Mouse (Mus musculus) stomach, embryonic 16.5 days (tissue): ENCODE results near the gene 4930516K23Rik. TPM values are rescaled to one million over a fixed set of nuclear protein-coding genes. Genes with fewer than 3 reads are reported as not detected.

Experiments
- ATAC-seq: fragments of 200-750 bp; cut with Nextera tagmentation; 2 replicates; pipeline ENCODE4 v1.8.0; 2017; ENCODE audit warnings: moderate number of reproducible peaks, moderate TSS enrichment; ENCODE audit not compliant: insufficient read depth, low FRiP score
- H3K27ac ChIP-seq: fragments of 300-500 bp; sonication (generic); 2 replicates; pipeline ENCODE4 v1.5.1; 2014; ENCODE audit warnings: low read length
- H3K27me3 ChIP-seq: fragments of 300-500 bp; sonication (generic); 2 replicates; pipeline ENCODE4 v1.6.1; 2014; ENCODE audit warnings: low read length, control low read depth, mixed read lengths; ENCODE audit not compliant: control insufficient read depth, insufficient read depth
- H3K36me3 ChIP-seq: fragments of 300-500 bp; sonication (generic); 2 replicates; pipeline ENCODE4 v1.6.1; 2014; ENCODE audit warnings: low read length; ENCODE audit not compliant: control insufficient read depth, insufficient read depth
- H3K4me1 ChIP-seq: fragments of 300-500 bp; sonication (generic); 2 replicates; pipeline ENCODE4 v1.6.1; 2014; ENCODE audit warnings: low read length, control low read depth, mixed read lengths; ENCODE audit not compliant: control insufficient read depth, insufficient read depth
- H3K4me2 ChIP-seq: fragments of 300-500 bp; sonication (generic); 2 replicates; pipeline ENCODE4 v1.6.1; 2014; ENCODE audit warnings: low read depth, low read length, mixed read lengths
- H3K4me3 ChIP-seq: fragments of 300-500 bp; sonication (generic); replicated peaks from 2 replicates; pipeline ENCODE4 v1.5.1; 2014; ENCODE audit warnings: mild to moderate bottlenecking, low read length
- H3K9ac ChIP-seq: fragments of 300-500 bp; sonication (generic); 2 replicates; pipeline ENCODE4 v1.6.1; 2014; ENCODE audit warnings: low read length
- H3K9me3 ChIP-seq: fragments of 300-500 bp; sonication (generic); replicated peaks from 2 replicates; pipeline ENCODE4 v1.6.1; 2016; ENCODE audit warnings: low read length, control low read depth; ENCODE audit not compliant: control insufficient read depth
- WGBS: fragments of 180-500 bp; shearing (Covaris S2); extraction: QIAGEN DNeasy Blood & Tissue Kit; methylation state at CpG from one replicate; pipeline ENCODE4 v1.1.7; 2014; 5-methylcytosine and 5-hydroxymethylcytosine counted together
- polyA plus RNA-seq: library from polyadenylated mRNA; unstranded; fragments of >200 nt; fragmentation: Nextera tagmentation; extraction: Ambion mirVana; gene quantifications from 2 replicates; pipeline ENCODE4 v1.2.1, GENCODE M21; 2015

The 4930516K23Rik gene
- not detected in 2 replicates for polyA plus RNA-seq

DNA sequence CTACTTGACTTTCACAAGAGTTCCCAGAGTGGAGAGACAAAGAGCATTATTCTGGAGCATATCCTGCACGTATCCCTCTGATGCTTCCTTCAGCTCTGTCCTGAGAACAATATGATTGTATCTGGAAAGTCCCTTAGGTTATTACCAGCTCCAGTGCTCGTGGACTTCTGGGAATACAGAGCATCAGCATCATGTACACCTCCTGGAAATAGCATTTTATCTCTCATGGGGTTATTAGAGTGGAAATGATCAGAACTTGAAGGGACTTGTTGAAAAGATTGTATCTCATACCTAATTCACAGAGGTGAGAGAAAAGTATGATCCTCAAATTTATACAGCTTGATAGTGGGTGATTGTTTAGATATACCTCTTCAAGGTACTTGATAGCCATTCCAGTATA is at the start of gene 4930516K23Rik:
Gene 4930516K23Rik (minus strand): TSS at position 101 of the 400 bp plus-strand sequence.
- Histone ChIP-seq H3K27ac (no peak within 1 kb of the TSS), H3K36me3 (no peaks in the 10 kb centered on the region), H3K27me3 (no peaks in the 10 kb centered on the region), H3K4me3 (no peak within 1 kb of the TSS), H3K9me3 (no peaks in the 10 kb centered on the region), H3K9ac (no peak within 1 kb of the TSS), H3K4me2 (no peak within 1 kb of the TSS), H3K4me1 (no peaks in the 10 kb centered on the region)
- no peak for ATAC-seq
- WGBS = 46% methylated on average over 2 of the region's 2 CpGs

DNA sequence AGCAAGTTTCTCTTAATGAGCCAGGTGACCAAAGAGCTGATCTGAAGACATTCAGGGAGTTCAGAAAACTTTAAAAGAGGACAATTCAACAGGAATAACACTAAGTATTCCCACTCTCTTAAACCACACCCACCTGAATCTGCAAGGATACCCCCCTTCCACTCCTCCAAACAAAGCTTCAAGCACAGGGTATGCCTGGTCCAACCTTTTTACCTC is 43.4 kb upstream of the 4930516K23Rik start, which contains the start of gene Olfr646:
Gene Olfr646 (plus strand): TSS at position 117 of the 216 bp plus-strand sequence.
- no peak within 1 kb of the TSS for H3K4me3 ChIP-seq
- H3K27ac ChIP-seq = no peak within 1 kb of the TSS
- no peaks in the 10 kb centered on the region for H3K36me3 ChIP-seq
- no peak within 1 kb of the TSS for H3K4me2 ChIP-seq
- no peaks in the 10 kb centered on the region for H3K4me1 ChIP-seq
- H3K9ac ChIP-seq = no peak within 1 kb of the TSS
- H3K27me3 ChIP-seq = no peaks in the 10 kb centered on the region
- no peak for ATAC-seq
- no peaks in the 10 kb centered on the region for H3K9me3 ChIP-seq

DNA sequence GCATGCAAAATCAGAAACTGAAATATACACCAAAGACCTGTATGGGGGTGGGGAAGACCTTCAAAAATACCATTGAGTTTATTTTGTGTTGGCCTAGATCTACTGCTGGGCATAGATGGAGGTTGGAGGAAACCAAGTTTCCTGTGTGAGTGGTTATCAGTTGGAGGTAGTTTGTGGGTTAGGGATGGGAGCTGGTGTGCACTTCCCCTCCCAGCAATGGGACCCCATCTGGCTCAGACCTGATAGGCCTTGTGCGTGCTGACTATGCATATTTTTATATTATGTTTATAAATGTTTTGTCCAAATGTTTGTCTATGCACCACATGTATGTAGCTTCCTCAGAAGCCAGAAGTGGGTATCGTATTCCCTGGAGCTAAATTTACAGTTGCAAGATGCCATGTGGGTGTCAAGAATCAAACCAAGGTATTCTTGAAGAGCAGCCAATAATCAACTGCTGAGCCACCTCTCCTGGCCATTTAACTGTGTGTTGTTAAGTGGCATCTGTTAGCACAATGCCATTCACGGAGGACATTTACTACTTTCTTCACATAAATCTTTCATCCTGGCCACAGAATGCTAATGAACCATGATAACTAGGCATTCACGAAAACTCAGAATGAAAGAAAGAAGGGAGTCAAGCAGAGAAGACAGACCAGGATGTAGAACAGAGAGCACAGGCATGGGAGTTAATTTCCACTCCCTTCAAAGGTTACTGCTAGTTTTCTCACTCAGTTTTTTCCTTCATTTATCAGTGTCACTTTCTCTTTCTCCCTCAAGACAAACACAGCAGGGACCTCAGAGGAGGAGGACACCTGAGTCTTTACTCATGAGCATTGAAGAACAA is 42.9 kb upstream of the 4930516K23Rik start:
- Histone ChIP-seq H3K4me2 (no peak overlapping the region), H3K36me3 (no peaks in the 10 kb centered on the region), H3K4me1 (no peaks in the 10 kb centered on the region), H3K9me3 (no peaks in the 10 kb centered on the region), H3K9ac (no peak overlapping the region), H3K4me3 (no peak overlapping the region), H3K27me3 (no peaks in the 10 kb centered on the region), H3K27ac (no peak overlapping the region)
- no peak for ATAC-seq
- WGBS = 54% methylated on average over 4 of the region's 4 CpGs

DNA sequence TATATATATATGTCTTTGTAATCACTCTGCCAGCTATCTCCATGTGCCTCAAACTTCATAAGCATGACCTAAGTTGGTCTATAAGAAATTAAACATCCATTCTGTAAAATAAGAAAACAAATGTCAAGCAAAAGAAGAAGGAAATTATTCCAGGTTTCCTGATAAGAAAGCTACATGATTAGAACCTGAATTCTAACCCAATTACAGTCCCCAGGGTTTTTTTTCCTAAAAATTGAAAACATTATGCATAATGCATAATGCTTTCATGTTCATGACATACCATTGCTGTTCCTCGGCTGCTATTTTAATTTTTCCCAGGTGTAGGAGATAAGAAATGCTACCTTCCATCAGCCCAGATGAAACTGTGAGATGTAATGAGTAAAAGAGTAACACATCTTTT is 24.1 kb upstream of the 4930516K23Rik start, which contains the start of gene Olfr645:
Gene Olfr645 (minus strand): TSS at position 101 of the 400 bp plus-strand sequence.
- WGBS = 64% methylated on average over 1 of the region's 1 CpGs
- Histone ChIP-seq H3K27ac (no peak within 1 kb of the TSS), H3K27me3 (no peaks in the 10 kb centered on the region), H3K4me1 (no peaks in the 10 kb centered on the region), H3K9me3 (no peaks in the 10 kb centered on the region), H3K36me3 (no peaks in the 10 kb centered on the region), H3K4me2 (no peak within 1 kb of the TSS), H3K4me3 (no peak within 1 kb of the TSS), H3K9ac (no peak within 1 kb of the TSS)
- ATAC-seq = no peak

DNA sequence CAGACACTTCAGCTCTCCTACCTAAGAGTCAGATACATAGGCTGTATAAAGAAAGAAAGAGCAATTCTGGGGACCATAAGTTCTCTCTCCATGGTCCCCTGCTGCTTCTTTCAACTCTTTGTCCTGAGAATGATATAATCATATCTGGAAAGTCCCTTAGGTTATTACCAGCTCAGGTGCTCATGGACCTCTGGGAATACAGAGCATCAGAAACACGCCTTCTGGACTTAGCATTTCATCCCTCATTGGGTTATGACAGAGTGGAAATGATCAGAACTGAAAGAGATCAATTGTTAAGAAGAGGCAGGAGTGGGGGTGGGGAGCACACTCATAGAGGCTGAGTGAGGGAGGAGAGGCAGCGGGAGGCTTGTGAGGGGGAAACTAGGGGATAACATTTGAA is 10.5 kb upstream of the 4930516K23Rik start, which contains the start of gene Olfr644:
Gene Olfr644 (minus strand): TSS at position 101 of the 400 bp plus-strand sequence.
- Histone ChIP-seq H3K4me2 (no peak within 1 kb of the TSS), H3K27ac (no peak within 1 kb of the TSS), H3K36me3 (no peaks in the 10 kb centered on the region), H3K27me3 (no peaks in the 10 kb centered on the region), H3K9ac (no peak within 1 kb of the TSS), H3K4me1 (no peaks in the 10 kb centered on the region), H3K9me3 (no peaks in the 10 kb centered on the region), H3K4me3 (no peak within 1 kb of the TSS)
- no peak for ATAC-seq
- 65% methylated on average over 2 of the region's 2 CpGs for WGBS

DNA sequence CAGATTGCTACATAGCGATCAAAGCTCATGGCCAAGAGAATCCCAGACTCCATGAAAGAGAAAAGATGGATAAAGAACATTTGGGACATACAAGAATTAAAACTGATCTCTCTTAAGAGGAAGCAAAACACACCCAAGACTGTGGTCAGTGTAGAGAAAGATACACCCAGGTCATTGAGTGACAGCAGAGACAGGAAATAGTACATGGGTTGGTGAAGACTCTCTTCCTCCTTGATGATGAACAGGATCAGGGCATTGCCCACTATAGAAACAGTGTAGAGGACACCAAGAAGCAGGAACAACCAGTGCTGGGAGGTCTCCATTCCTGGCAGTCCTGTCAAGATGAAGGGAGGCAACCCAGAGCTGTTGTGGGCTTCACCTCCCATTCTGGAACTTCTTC is 2.0 kb downstream of the 4930516K23Rik start:
- WGBS = 76% methylated on average over 1 of the region's 1 CpGs
- H3K4me2 ChIP-seq = no peak overlapping the region

GRCm38 (mm10) chr7:104052566-104052965 is 8.7 kb downstream of the 4930516K23Rik start, which contains the start of gene Olfr642:
Gene Olfr642, minus strand, starts transcription at chr7:104052666.
- 65% methylated on average over 1 of the region's 1 CpGs for WGBS
- ATAC-seq = no peak

More for the DNA sequence above, 2.0 kb downstream of the 4930516K23Rik start:
- no peaks in the 10 kb centered on the region for H3K9me3 ChIP-seq
- H3K9ac ChIP-seq = no peak overlapping the region
- no peak for ATAC-seq
- H3K4me1 ChIP-seq = no peaks in the 10 kb centered on the region
- H3K4me3 ChIP-seq = no peak overlapping the region
- H3K36me3 ChIP-seq = no peaks in the 10 kb centered on the region
- no peaks in the 10 kb centered on the region for H3K27me3 ChIP-seq
- no peak overlapping the region for H3K27ac ChIP-seq

DNA sequence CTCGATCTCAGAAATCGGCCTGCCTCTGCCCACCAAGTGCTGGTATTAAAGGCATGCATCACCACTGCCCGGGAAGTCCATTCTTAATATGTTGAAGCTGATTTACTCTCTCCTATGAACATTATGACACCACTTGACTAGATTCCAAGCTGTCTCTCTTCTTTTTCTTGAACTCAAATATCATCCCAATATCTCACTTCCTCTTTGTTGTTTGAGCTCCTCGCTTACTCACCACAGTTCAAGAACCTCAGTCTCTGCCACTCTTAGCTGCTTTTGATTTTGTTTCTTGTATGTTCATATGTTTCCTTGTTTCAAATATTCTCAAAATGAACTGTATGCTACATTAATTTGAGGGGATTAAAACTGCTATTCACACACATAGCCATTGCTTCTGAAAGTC is 10.5 kb downstream of the 4930516K23Rik start:
- Histone ChIP-seq H3K4me2 (no peak overlapping the region), H3K27ac (no peak overlapping the region), H3K36me3 (no peaks in the 10 kb centered on the region), H3K4me1 (no peaks in the 10 kb centered on the region), H3K27me3 (no peaks in the 10 kb centered on the region), H3K9me3 (no peaks in the 10 kb centered on the region), H3K4me3 (no peak overlapping the region), H3K9ac (no peak overlapping the region)
- WGBS = 86% methylated on average over 4 of the region's 4 CpGs
- no peak for ATAC-seq

More at GRCm38 (mm10) chr7:104052566-104052965, 8.7 kb downstream of the 4930516K23Rik start, which contains the start of gene Olfr642:
- Histone ChIP-seq H3K27ac (no peak within 1 kb of the TSS), H3K36me3 (no peaks in the 10 kb centered on the region), H3K4me1 (no peaks in the 10 kb centered on the region), H3K27me3 (no peaks in the 10 kb centered on the region), H3K9me3 (no peaks in the 10 kb centered on the region), H3K9ac (no peak within 1 kb of the TSS), H3K4me3 (no peak within 1 kb of the TSS), H3K4me2 (no peak within 1 kb of the TSS)

GRCm38 (mm10) chr7:104035145-104035544 is 26.1 kb downstream of the 4930516K23Rik start, which contains the start of gene Olfr641:
Gene Olfr641, plus strand, starts transcription at chr7:104035445.
- ATAC-seq = no peak
- Histone ChIP-seq H3K4me3 (no peak within 1 kb of the TSS), H3K4me1 (no peaks in the 10 kb centered on the region), H3K9me3 (no peaks in the 10 kb centered on the region), H3K9ac (no peak within 1 kb of the TSS), H3K27me3 (no peaks in the 10 kb centered on the region), H3K36me3 (no peaks in the 10 kb centered on the region), H3K27ac (no peak within 1 kb of the TSS), H3K4me2 (no peak within 1 kb of the TSS)
- 67% methylated on average over 1 of the region's 1 CpGs for WGBS
